Mouse (Mus musculus): ENCODE measurements at regions not wholly inside any gene's neighbourhood (a gene's known extent, or its start where the extent isn't known, plus 50 kb on each side); places are given as distances from the start of the nearest gene placed in this dataset.

DNA sequence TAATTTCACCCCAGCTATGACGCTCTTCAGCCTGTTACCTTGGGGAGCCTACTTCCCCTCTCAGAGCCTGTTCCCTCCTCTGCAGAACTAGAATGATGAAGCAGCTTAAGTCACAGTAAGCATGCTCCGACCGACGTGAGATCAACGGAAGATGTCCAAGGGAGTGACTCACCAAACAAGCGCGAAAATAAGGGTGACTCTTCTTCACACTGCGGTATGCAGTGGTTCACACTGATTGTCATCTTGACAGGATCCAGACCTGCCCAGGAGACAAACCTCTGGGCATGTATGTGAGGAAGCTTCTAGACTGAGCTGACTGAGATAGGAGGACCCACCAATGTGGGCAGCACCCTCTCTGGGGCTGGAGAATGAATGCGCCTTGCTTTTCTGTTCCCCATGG is 116.3 kb upstream of the Tpm1 start:
- no peak for DNase-seq (ENCODE audit: low spot score in 2 of 2)

DNA sequence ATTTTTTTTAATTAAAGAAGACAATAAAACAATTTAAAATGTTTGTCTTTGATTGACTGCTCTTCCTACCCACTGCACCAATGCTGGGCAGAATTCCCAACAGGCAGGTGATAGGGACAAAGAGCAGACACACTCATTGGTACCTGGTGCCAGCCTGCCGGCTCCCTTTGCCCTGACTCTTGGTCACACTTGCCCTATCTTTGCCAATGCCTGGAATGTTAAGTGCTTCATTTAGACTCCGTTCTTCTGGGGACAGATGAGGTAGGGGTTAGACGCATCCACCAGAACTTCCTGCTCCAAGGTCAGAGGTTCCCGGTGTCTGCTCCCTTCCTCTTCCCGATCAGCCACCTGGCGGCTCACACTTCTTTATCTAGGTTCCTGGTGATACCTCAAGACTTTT is 114.5 kb upstream of the Tpm1 start:
- no peak for DNase-seq (ENCODE audit: low spot score in 2 of 2)

DNA sequence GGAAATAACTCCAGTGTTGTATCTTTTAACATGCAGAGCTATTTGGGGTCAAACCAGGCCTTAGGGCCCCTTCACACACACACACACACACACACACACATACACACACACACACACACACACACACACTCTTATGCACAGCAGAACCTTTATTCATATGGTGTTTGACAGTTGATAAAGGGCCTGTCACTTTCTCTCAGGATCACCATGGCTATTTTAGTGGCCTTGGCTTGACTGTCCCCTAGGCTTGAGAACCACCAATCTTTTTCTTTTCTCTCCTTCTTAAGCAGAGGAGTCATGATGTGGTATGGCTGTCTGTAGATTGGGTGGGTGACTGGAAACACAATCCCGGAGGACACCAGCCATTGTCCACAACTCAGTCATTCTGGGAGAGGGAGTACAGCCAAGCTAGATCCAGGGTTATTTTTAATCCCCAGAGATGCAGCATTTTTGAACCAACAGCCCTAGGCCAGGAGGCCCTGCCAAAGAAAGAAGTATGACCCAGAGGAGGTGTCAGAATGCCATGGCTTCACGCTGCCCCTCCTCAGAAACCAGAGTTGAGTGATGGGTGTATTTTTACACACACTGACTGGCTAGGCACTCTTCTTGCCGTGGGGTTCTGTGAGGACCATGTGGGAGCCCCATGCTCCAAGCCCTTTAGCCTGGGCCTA is 111.7 kb upstream of the Tpm1 start:
- DNase-seq (ENCODE audit: low spot score in 2 of 2) = no peak

GRCm38 (mm10) chr9:67160350-67160749 is 111.1 kb upstream of the Tpm1 start:
- no peak for DNase-seq (ENCODE audit: low spot score in 2 of 2)

GRCm38 (mm10) chr9:67156590-67157259 is 107.5 kb upstream of the Tpm1 start:
- peak in 1 of 2 experiments; percentile 38 for DNase-seq (ENCODE audit: low spot score in 2 of 2)

- DNase-seq (ENCODE audit: low spot score in 2 of 2) = peak in 1 of 2 experiments; percentile 16
These were observed 104.9 kb upstream of the Tpm1 start for GRCm38 (mm10) chr9:67154062-67154461.

GRCm38 (mm10) chr9:67153333-67153732 is 104.1 kb upstream of the Tpm1 start:
- DNase-seq (ENCODE audit: low spot score in 2 of 2) = no peak

DNA sequence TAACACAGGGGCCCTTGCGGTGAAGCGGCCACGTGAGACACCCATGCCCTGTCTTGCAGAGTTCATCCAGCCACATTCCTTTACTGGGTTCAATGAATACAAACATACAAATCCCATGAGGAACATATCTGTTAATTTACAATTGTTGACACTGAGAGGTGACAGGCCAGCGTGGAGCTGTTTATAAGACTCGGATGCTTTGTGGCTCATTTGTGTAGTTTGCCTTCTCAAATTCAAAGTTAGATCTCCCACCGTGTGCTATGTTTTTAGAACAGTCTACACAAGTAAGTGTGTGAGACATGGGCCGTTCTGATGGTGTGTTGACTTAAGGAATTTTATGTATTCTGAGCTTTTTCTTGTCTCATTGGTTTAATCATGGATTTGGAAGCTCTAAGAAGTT is 98.5 kb upstream of the Tpm1 start:
- DNase-seq (ENCODE audit: low spot score in 2 of 2) = no peak

DNA sequence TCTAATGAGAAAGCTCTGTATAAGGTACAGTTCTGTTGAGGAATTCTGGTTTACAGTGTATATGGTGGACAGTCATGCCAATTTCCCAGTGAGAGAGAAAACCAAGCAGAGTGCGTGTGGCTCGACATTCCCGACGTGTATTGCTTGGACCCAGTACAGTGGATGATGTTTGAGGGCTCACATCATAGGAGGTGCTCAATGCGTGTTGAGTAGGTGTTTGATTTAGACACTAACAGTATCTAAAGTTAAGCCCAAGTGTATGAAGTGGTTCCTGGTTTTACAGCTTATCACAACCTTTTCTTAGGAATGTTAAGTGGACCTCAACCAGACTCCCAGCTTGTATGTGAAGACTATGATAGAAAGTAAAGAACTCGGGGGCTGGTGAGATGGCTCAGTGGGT is 96.2 kb upstream of the Tpm1 start:
- DNase-seq (ENCODE audit: low spot score in 2 of 2) = no peak

DNA sequence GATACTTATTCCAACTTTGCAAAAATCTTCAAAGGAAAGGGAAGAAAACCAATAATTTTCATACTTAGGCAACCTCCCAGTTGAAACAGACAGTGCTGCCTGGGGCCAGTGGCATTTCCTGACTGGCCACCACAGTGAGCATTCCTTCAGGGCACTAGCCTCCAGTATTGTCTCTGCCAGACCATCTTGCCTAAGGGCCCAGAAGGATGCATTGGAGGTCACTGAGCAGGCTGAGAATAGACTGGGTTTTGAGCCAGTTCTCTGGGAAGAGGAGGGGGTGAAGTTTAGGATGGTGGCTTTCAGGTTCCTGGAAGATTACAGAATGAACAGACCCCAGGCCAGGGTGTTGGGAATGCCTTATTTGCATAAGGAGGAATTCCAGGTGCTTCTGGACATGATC is 95.3 kb upstream of the Tpm1 start:
- no peak for DNase-seq (ENCODE audit: low spot score in 2 of 2)

- DNase-seq (ENCODE audit: low spot score in 2 of 2) = peak; percentile 40 to 66
These were observed 91.2 kb upstream of the Tpm1 start for GRCm38 (mm10) chr9:67140319-67140887.

DNA sequence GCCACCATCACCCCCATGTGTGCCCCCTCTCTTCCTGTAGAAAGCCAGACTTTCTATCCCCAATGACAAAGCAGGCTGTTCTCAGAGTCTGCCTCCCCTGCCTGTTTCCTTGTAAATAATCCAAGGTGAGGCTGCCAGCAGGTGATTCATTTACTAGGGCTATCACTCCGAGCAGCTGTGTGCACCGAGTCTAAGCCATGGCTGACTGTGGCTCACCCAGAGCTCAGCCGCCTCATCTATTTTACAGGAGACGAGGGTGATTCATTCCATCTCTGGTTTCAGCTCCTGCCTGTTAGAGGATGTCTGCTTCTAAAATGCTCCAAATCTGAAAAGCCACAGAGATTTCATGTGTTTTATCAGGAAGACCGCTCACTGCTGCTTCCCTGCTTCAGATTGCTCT is 88.5 kb upstream of the Tpm1 start:
- peak; percentile 28 to 50 for DNase-seq (ENCODE audit: low spot score in 2 of 2)

DNA sequence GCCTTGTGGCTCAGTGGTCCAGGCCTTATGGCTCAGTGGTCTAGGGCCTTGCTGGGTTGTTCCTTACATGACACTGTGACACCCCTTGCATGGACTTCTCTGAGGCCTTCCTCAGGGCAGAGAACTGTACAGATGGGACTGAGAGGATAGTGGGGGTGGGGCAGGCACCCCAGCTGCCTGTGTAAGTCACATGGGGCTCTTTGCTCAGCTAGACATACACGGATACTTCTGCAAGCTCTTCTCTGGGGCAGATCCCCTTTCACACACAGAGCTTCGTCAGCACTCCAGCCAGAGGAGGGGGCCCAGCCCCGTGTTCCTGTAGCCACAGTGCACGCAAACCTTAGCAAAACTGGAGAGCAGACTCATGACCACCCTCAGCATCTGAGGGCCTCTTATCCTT is 87.9 kb upstream of the Tpm1 start:
- DNase-seq (ENCODE audit: low spot score in 2 of 2) = peak in 1 of 2 experiments; percentile 34

DNA sequence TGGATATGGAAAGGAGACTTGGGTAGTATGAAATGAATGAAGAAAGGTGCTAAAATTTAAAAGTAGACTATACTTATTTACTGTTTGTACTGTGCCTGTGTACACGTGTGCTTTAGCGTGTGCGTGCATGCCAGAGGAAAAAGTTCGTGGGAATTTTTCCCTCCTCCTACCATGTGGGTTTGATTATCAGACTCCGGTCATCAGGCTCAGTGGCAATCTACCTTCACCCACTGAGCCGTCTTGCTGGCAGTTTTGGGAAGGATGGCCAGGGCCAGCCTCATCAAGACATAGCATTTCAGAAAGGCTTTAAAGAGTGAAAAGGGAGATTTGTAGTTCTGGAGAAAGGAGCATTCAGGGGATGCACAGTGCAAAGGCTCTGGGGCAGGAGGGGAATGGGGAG is 87.0 kb upstream of the Tpm1 start:
- DNase-seq (ENCODE audit: low spot score in 2 of 2) = no peak

- DNase-seq (ENCODE audit: low spot score in 2 of 2) = no peak
These were observed 85.2 kb upstream of the Tpm1 start for GRCm38 (mm10) chr9:67134378-67134777.

GRCm38 (mm10) chr9:67132370-67132769 is 83.2 kb upstream of the Tpm1 start:
- DNase-seq (ENCODE audit: low spot score in 2 of 2) = no peak

- DNase-seq (ENCODE audit: low spot score in 2 of 2) = peak in 1 of 2 experiments; percentile 25
These were observed 81.7 kb upstream of the Tpm1 start for GRCm38 (mm10) chr9:67130730-67131440.

GRCm38 (mm10) chr9:67129891-67130290 is 80.7 kb upstream of the Tpm1 start:
- DNase-seq (ENCODE audit: low spot score in 2 of 2) = no peak

DNA sequence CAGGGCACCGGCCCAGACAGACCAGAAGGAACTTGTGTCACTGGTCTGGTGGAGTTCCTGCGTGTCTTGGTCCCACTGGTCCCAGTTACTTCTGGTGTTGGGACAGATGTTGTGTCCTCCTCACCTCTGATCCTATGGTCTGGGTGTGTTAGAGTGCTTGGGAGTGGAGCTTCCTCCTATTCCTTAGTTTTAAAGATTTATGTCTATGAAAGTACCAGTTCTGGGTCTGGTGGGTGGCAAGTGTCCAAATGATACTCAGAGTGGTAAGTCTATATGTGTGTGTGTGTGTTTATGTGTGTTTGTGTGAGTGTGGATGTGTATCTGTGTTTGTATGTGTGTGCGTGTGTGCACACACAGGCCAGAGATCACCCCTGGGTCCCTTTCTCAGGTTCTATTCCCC is 79.9 kb upstream of the Tpm1 start:
- no peak for DNase-seq (ENCODE audit: low spot score in 2 of 2)

- no peak for DNase-seq (ENCODE audit: low spot score in 2 of 2)
These were observed 72.5 kb upstream of the Tpm1 start for GRCm38 (mm10) chr9:67121691-67122090.

GRCm38 (mm10) chr9:67118880-67119644 is 69.9 kb upstream of the Tpm1 start:
- no peak for DNase-seq (ENCODE audit: low spot score in 2 of 2)

Data from layer of hippocampus, adult 18-20 months (tissue).